Mouse (Mus musculus): ENCODE measurements around the gene Mup21. TPM values are rescaled to one million over a fixed set of nuclear protein-coding genes. Genes with fewer than 3 reads are reported as not detected.

The Mup21 gene
- not detected in 4 replicates for total RNA-seq (2023)

DNA sequence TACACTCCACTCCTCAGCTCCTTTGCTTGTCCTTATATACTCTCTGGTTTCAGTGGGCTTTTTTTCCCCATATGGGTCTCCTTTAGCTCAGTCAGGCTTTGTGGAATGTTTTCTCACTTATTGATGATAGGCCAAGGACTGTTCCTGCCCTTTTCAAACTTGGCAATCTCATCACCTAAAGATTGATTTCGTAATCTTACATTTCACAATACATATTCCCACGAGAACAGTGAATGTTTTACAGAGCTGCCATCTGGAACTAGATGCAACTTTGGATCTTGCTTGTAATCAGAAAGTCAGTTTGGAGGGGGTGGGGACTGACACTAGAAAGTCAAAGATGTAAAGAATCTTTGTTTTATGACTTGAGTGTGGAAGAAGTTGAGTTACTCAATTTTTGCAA is at the start of gene Mup21:
TSS of gene Mup21 (minus strand) at position 53 of the 400 bp plus-strand sequence.

Other genes with a start within 250 kb of the Mup21 start
- not detected in 4 replicates for gene Mup20, start 96.7 kb downstream of the Mup21 start, total RNA-seq (2023)
- gene Mup3, start 63.5 kb downstream of the Mup21 start, total RNA-seq (2023), result not detected in 4 replicates
- not detected in 4 replicates for gene Zfp37, start 80.2 kb upstream of the Mup21 start, total RNA-seq (2023)
- gene Slc31a2, start 111.7 kb upstream of the Mup21 start, total RNA-seq (2023), result 3.4 to 5.1 TPM (median 4.3 TPM) in 4 replicates
- gene Fkbp15, start 209.7 kb upstream of the Mup21 start, total RNA-seq (2023), result 102 to 109 TPM (median 105 TPM) in 4 replicates
- gene Slc31a1, start 209.9 kb upstream of the Mup21 start, total RNA-seq (2023), result 12.8 to 14.7 TPM (median 13.9 TPM) in 4 replicates

Data from B cell, adult 62 days (primary cell).